Mouse (Mus musculus) limb, embryonic 12.5 days (tissue): ENCODE results near the gene Zfp334. TPM values are rescaled to one million over a fixed set of nuclear protein-coding genes. Genes with fewer than 3 reads are reported as not detected.

ENCODE experiments used
- ATAC-seq: fragments of 200-750 bp; cut with Nextera tagmentation; 2 replicates; pipeline ENCODE4 v1.8.0; 2017; ENCODE audit warnings: low read depth, moderate TSS enrichment; ENCODE audit not compliant: insufficient number of reproducible peaks, insufficient read depth, low FRiP score, low TSS enrichment
- H3K27ac ChIP-seq: fragments of 300-500 bp; sonication (generic); 2 replicates; pipeline ENCODE4 v1.5.1; 2016; ENCODE audit warnings: mild to moderate bottlenecking, moderate library complexity
- H3K27me3 ChIP-seq: fragments of 300-500 bp; sonication (generic); 2 replicates; pipeline ENCODE4 v1.6.1; 2016; ENCODE audit warnings: mild to moderate bottlenecking, moderate library complexity
- H3K36me3 ChIP-seq: fragments of 300-500 bp; sonication (generic); 2 replicates; pipeline ENCODE4 v1.6.1; 2016; ENCODE audit warnings: mild to moderate bottlenecking, moderate library complexity
- H3K4me1 ChIP-seq: fragments of 300-500 bp; sonication (generic); replicated peaks from 2 replicates; pipeline ENCODE4 v1.6.1; 2016
- H3K4me2 ChIP-seq: fragments of 300-500 bp; sonication (generic); 2 replicates; pipeline ENCODE4 v1.6.1; 2016; ENCODE audit warnings: mild to moderate bottlenecking, moderate library complexity
- H3K4me3 ChIP-seq: fragments of 300-500 bp; sonication (generic); replicated peaks from 2 replicates; pipeline ENCODE4 v1.5.1; 2016; ENCODE audit warnings: mild to moderate bottlenecking
- H3K9ac ChIP-seq: fragments of 300-500 bp; sonication (generic); replicated peaks from 2 replicates; pipeline ENCODE4 v1.6.1; 2016; ENCODE audit warnings: mild to moderate bottlenecking, moderate library complexity
- H3K9me3 ChIP-seq: fragments of 300-500 bp; sonication (generic); 2 replicates; pipeline ENCODE4 v1.6.1; 2016; ENCODE audit warnings: mild to moderate bottlenecking, moderate library complexity
- WGBS: fragments of 180-500 bp; shearing (Covaris S2); methylation state at CpG from one replicate; pipeline ENCODE4 v1.1.7; 2016; 5-methylcytosine and 5-hydroxymethylcytosine counted together
- polyA plus RNA-seq: library from polyadenylated mRNA; unstranded; fragments of >200 nt; fragmentation: Nextera tagmentation; extraction: Ambion mirVana; gene quantifications from 2 replicates; pipeline ENCODE4 v1.2.1, GENCODE M21; 2016

Zfp334 gene
- polyA plus RNA-seq, 1 experiment from 2014 or later: 17.4 TPM

GRCm38 (mm10) chr2:165375478-165375877 lies 12.6 kb downstream of the Zfp334 start:
- Histone ChIP-seq H3K4me3 (no peak overlapping the region), H3K4me2 (no peak overlapping the region), H3K36me3 (peaks cover 61% of the 10 kb centered on the region), H3K9me3 (peaks cover 7% of the 10 kb centered on the region), H3K27ac (no peak overlapping the region), H3K4me1 (no peaks in the 10 kb centered on the region), H3K27me3 (0 out of 2 replicates have a peak, but pooled peaks cover 3% of the 10 kb centered on the region), H3K9ac (no peak overlapping the region)
- ATAC-seq: no peak
- WGBS: 86% methylated on average over 5 of the region's 5 CpGs

GRCm38 (mm10) chr2:165371066-165371465 lies 17.0 kb downstream of the Zfp334 start:
- H3K4me3 ChIP-seq: no peak overlapping the region
- H3K9ac ChIP-seq: no peak overlapping the region
- WGBS: 26% methylated on average over 3 of the region's 3 CpGs
- ATAC-seq: no peak
- peaks cover 3% of the 10 kb centered on the region; the same call in 1 of the 2 replicates for H3K9me3 ChIP-seq
- peak overlapping the region; percentile 20; the same call in 1 of the 2 replicates for H3K4me2 ChIP-seq
- no peak overlapping the region for H3K27ac ChIP-seq
- peaks cover 19% of the 10 kb centered on the region for H3K36me3 ChIP-seq
- H3K4me1 ChIP-seq: peaks cover 17% of the 10 kb centered on the region
- H3K27me3 ChIP-seq: peaks cover 38% of the 10 kb centered on the region

- Histone ChIP-seq H3K27me3 (peaks cover 43% of the 10 kb centered on the region), H3K9ac (no peak overlapping the region), H3K4me1 (peaks cover 17% of the 10 kb centered on the region), H3K27ac (no peak overlapping the region), H3K4me2 (no peak overlapping the region), H3K9me3 (peaks cover 3% of the 10 kb centered on the region; the same call in 1 of the 2 replicates), H3K4me3 (no peak overlapping the region), H3K36me3 (peaks cover 12% of the 10 kb centered on the region)
- no peak for ATAC-seq
- 74% methylated on average over 3 of the region's 3 CpGs for WGBS
Observed at GRCm38 (mm10) chr2:165370348-165370747, 17.7 kb downstream of the Zfp334 start.

- ATAC-seq: no peak
- Histone ChIP-seq H3K4me1 (peaks cover 17% of the 10 kb centered on the region), H3K36me3 (no peaks in the 10 kb centered on the region), H3K4me2 (peak within 1 kb of the TSS; percentile 65), H3K27me3 (peaks cover 51% of the 10 kb centered on the region), H3K4me3 (peak within 1 kb of the TSS; percentile 41), H3K9me3 (no peaks in the 10 kb centered on the region), H3K9ac (peak within 1 kb of the TSS; percentile 50), H3K27ac (no peak within 1 kb of the TSS)
- WGBS: 1% methylated on average over 27 of the region's 27 CpGs
Observed at GRCm38 (mm10) chr2:165368496-165368895, 19.6 kb downstream of the Zfp334 start, which contains the start of gene Zfp663. Gene Zfp663 (minus strand): TSS chr2:165368729.

- H3K9ac ChIP-seq: peak overlapping the region; percentile 50
- 1% methylated on average over 12 of the region's 13 CpGs for WGBS
- H3K36me3 ChIP-seq: no peaks in the 10 kb centered on the region
- peaks cover 57% of the 10 kb centered on the region for H3K27me3 ChIP-seq
- peaks cover 17% of the 10 kb centered on the region for H3K4me1 ChIP-seq
- no peaks in the 10 kb centered on the region for H3K9me3 ChIP-seq
- no peak overlapping the region for H3K27ac ChIP-seq
- no peak for ATAC-seq
- peak overlapping the region; percentile 41 for H3K4me3 ChIP-seq
- H3K4me2 ChIP-seq: peak overlapping the region; percentile 65
Observed at GRCm38 (mm10) chr2:165367868-165368439, 20.1 kb downstream of the Zfp334 start.

GRCm38 (mm10) chr2:165367047-165367520 lies 21.0 kb downstream of the Zfp334 start:
- Histone ChIP-seq H3K9ac (no peak overlapping the region), H3K36me3 (no peaks in the 10 kb centered on the region), H3K4me2 (no peak overlapping the region), H3K27ac (no peak overlapping the region), H3K4me3 (no peak overlapping the region), H3K9me3 (no peaks in the 10 kb centered on the region), H3K4me1 (peaks cover 17% of the 10 kb centered on the region), H3K27me3 (peaks cover 64% of the 10 kb centered on the region)
- no peak for ATAC-seq
- 10% methylated on average over 5 of the region's 8 CpGs for WGBS

- H3K27me3 ChIP-seq: peaks cover 61% of the 10 kb centered on the region
- no peak overlapping the region for H3K27ac ChIP-seq
- H3K4me1 ChIP-seq: peaks cover 17% of the 10 kb centered on the region
- 13% methylated on average over 21 of the region's 21 CpGs for WGBS
- no peaks in the 10 kb centered on the region for H3K36me3 ChIP-seq
- peak overlapping the region; percentile 42 for H3K4me2 ChIP-seq
- no peak overlapping the region; the same call in 1 of the 2 replicates for H3K9ac ChIP-seq
- no peaks in the 10 kb centered on the region for H3K9me3 ChIP-seq
- ATAC-seq: peak; percentile 33; the same call in 1 of the 2 replicates
- H3K4me3 ChIP-seq: peak overlapping the region; percentile 20; the same call in 1 of the 2 replicates
Observed at GRCm38 (mm10) chr2:165364334-165365091, 23.5 kb downstream of the Zfp334 start.

- WGBS: 86% methylated on average over 6 of the region's 6 CpGs
- no peak overlapping the region for H3K9ac ChIP-seq
- H3K27me3 ChIP-seq: peaks cover 51% of the 10 kb centered on the region
- H3K4me2 ChIP-seq: no peak overlapping the region
- no peak overlapping the region for H3K4me3 ChIP-seq
- no peak overlapping the region for H3K27ac ChIP-seq
- H3K9me3 ChIP-seq: no peaks in the 10 kb centered on the region
- ATAC-seq: no peak
- no peaks in the 10 kb centered on the region for H3K36me3 ChIP-seq
- peaks cover 12% of the 10 kb centered on the region for H3K4me1 ChIP-seq
Observed at GRCm38 (mm10) chr2:165363282-165363681, 24.8 kb downstream of the Zfp334 start.

- Histone ChIP-seq H3K27ac (no peak overlapping the region), H3K4me3 (no peak overlapping the region), H3K4me1 (no peaks in the 10 kb centered on the region), H3K4me2 (no peak overlapping the region), H3K9ac (no peak overlapping the region), H3K27me3 (peaks cover 29% of the 10 kb centered on the region), H3K36me3 (no peaks in the 10 kb centered on the region), H3K9me3 (no peaks in the 10 kb centered on the region)
- ATAC-seq: no peak
- 0% methylated on average over 1 of the region's 1 CpGs for WGBS
Observed at GRCm38 (mm10) chr2:165360861-165361260, 27.2 kb downstream of the Zfp334 start.

- H3K9ac ChIP-seq: no peak overlapping the region
- no peak for ATAC-seq
- H3K4me2 ChIP-seq: no peak overlapping the region
- peaks cover 22% of the 10 kb centered on the region for H3K9me3 ChIP-seq
- H3K27ac ChIP-seq: no peak overlapping the region
- H3K4me1 ChIP-seq: no peaks in the 10 kb centered on the region
- H3K36me3 ChIP-seq: no peaks in the 10 kb centered on the region
- 89% methylated on average over 20 of the region's 20 CpGs for WGBS
- H3K4me3 ChIP-seq: no peak overlapping the region
- H3K27me3 ChIP-seq: peaks cover 3% of the 10 kb centered on the region; the same call in 1 of the 2 replicates
Observed at GRCm38 (mm10) chr2:165351828-165352513, 36.1 kb downstream of the Zfp334 start.

- 21% methylated on average over 8 of the region's 8 CpGs for WGBS
- Histone ChIP-seq H3K9ac (no peak overlapping the region), H3K4me3 (no peak overlapping the region), H3K27ac (no peak overlapping the region), H3K4me1 (no peaks in the 10 kb centered on the region), H3K27me3 (peaks cover 3% of the 10 kb centered on the region; the same call in 1 of the 2 replicates), H3K4me2 (no peak overlapping the region), H3K9me3 (peaks cover 22% of the 10 kb centered on the region), H3K36me3 (no peaks in the 10 kb centered on the region)
- no peak for ATAC-seq
Observed at GRCm38 (mm10) chr2:165349466-165349865, 38.6 kb downstream of the Zfp334 start.
